Mouse (Mus musculus) thymus, adult 2 months (tissue): ENCODE results near the gene Galnt7. TPM values are rescaled to one million over a fixed set of nuclear protein-coding genes. Genes with fewer than 3 reads are reported as not detected.
A peak's percentile ranks its signal among the peaks of the same experiment; 100 is the strongest.

Experiments
- DNase-seq: peaks from one replicate; pipeline ENCODE4 v3.0.0; 2021
- H3K27ac ChIP-seq: fragments of 200-500 bp; 2 replicates; pipeline ENCODE4 v1.5.1; 2012; ENCODE audit warnings: low read length, control low read depth; ENCODE audit not compliant: control insufficient read depth, insufficient read depth
- H3K27me3 ChIP-seq: fragments of 200-500 bp; 2 replicates; pipeline ENCODE4 v1.6.1; 2012; ENCODE audit warnings: mild to moderate bottlenecking, low read length, moderate library complexity, mixed read lengths; ENCODE audit not compliant: control insufficient read depth, insufficient read depth
- H3K36me3 ChIP-seq: fragments of 200-500 bp; 2 replicates; pipeline ENCODE4 v1.6.1; 2012; ENCODE audit warnings: mild to moderate bottlenecking, low read length, moderate library complexity; ENCODE audit not compliant: control insufficient read depth, insufficient read depth
- H3K4me1 ChIP-seq: fragments of 200-500 bp; replicated peaks from 2 replicates; pipeline ENCODE4 v1.6.1; 2012; ENCODE audit warnings: low read length; ENCODE audit not compliant: control insufficient read depth, insufficient read depth
- H3K4me3 ChIP-seq: fragments of 200-500 bp; 2 replicates; pipeline ENCODE4 v1.5.1; 2012; ENCODE audit warnings: mild to moderate bottlenecking, low read length, control low read depth, moderate library complexity; ENCODE audit not compliant: control insufficient read depth, insufficient read depth
- CTCF ChIP-seq: fragments of 200-500 bp; IDR thresholded peaks from 2 replicates; pipeline ENCODE4 v1.5.1; 2012; ENCODE audit warnings: mild to moderate bottlenecking, control low read depth, low read length, moderate library complexity, borderline replicate concordance; ENCODE audit not compliant: control insufficient read depth, poor library complexity, insufficient read depth; ENCODE audit errors: extremely low read depth
- POLR2A ChIP-seq: fragments of 200-500 bp; IDR thresholded peaks from 2 replicates; pipeline ENCODE4 v1.6.1; 2012; ENCODE audit warnings: mild to moderate bottlenecking, low read length, control low read depth, moderate library complexity; ENCODE audit not compliant: control insufficient read depth, poor library complexity, insufficient read depth; ENCODE audit errors: extremely low read depth
- WGBS: fragments of 180-500 bp; shearing (Covaris S2); methylation state at CpG from one replicate; pipeline ENCODE4 v1.1.7; 2018; 5-methylcytosine and 5-hydroxymethylcytosine counted together
- polyA plus RNA-seq: library from polyadenylated mRNA; depleted of rRNA; stranded (reverse); fragments of >200 nt; gene quantifications from 2 replicates; pipeline ENCODE4 v1.2.3, GENCODE M21; 2012; rRNA removed

The Galnt7 gene
- polyA plus RNA-seq, 1 experiment, result 9.1 TPM

- Histone ChIP-seq H3K27ac (peak within 1 kb of the TSS; percentile 81), H3K36me3 (no peaks in the 10 kb centered on the region), H3K4me3 (peak within 1 kb of the TSS; percentile 90), H3K27me3 (no peaks in the 10 kb centered on the region), H3K4me1 (0 out of 2 replicates have a peak, but pooled peaks cover 2% of the 10 kb centered on the region)
- under 1% methylated on average over 66 of the region's 66 CpGs for WGBS
- TF ChIP-seq CTCF (no peak), POLR2A (peak; percentile 78)
- DNase-seq, result peak; percentile 99
Observed at GRCm38 (mm10) chr8:57487441-57488155, 165.2 kb downstream of the Galnt7 start, which contains the start of gene Sap30. Gene Sap30 (minus strand): TSS chr8:57487860.

GRCm38 (mm10) chr8:57486491-57487440, 166.1 kb downstream of the Galnt7 start:
- Histone ChIP-seq H3K4me1 (0 out of 2 replicates have a peak, but pooled peaks cover 2% of the 10 kb centered on the region), H3K36me3 (0 out of 2 replicates have a peak, but pooled peaks cover 3% of the 10 kb centered on the region), H3K27ac (peak overlapping the region; percentile 54), H3K4me3 (peak overlapping the region; percentile 90), H3K27me3 (no peaks in the 10 kb centered on the region)
- peak; percentile 54 for DNase-seq
- WGBS, result under 1% methylated on average over 54 of the region's 54 CpGs
- no peak for TF ChIP-seq POLR2A
- no peak for TF ChIP-seq CTCF

- H3K27ac ChIP-seq, result no peak overlapping the region
- TF ChIP-seq CTCF (no peak), POLR2A (no peak)
- 97% methylated on average over 4 of the region's 4 CpGs for WGBS
- H3K4me1 ChIP-seq, result peaks cover under 1% of the 10 kb centered on the region; the same call in 1 of the 2 replicates
- 0 out of 2 replicates have a peak, but pooled peaks cover 6% of the 10 kb centered on the region for H3K36me3 ChIP-seq
- no peak overlapping the region for H3K4me3 ChIP-seq
- H3K27me3 ChIP-seq, result no peaks in the 10 kb centered on the region
- no peak for DNase-seq
Observed at GRCm38 (mm10) chr8:57480606-57481005, 172.2 kb downstream of the Galnt7 start.

GRCm38 (mm10) chr8:57479700-57480099, 173.1 kb downstream of the Galnt7 start:
- Histone ChIP-seq H3K36me3 (0 out of 2 replicates have a peak, but pooled peaks cover 6% of the 10 kb centered on the region), H3K27me3 (no peaks in the 10 kb centered on the region), H3K27ac (no peak overlapping the region), H3K4me1 (no peaks in the 10 kb centered on the region; the same call in 1 of the 2 replicates), H3K4me3 (no peak overlapping the region)
- DNase-seq, result no peak
- WGBS, result 97% methylated on average over 8 of the region's 8 CpGs
- TF ChIP-seq POLR2A (no peak), CTCF (no peak)

- H3K36me3 ChIP-seq, result 0 out of 2 replicates have a peak, but pooled peaks cover 6% of the 10 kb centered on the region
- DNase-seq, result no peak
- H3K27me3 ChIP-seq, result no peaks in the 10 kb centered on the region
- TF ChIP-seq POLR2A, result no peak
- TF ChIP-seq CTCF, result no peak
- H3K4me1 ChIP-seq, result no peaks in the 10 kb centered on the region; the same call in 1 of the 2 replicates
- no peak overlapping the region for H3K27ac ChIP-seq
- no peak overlapping the region for H3K4me3 ChIP-seq
- 18% methylated on average over 3 of the region's 3 CpGs for WGBS
Observed at GRCm38 (mm10) chr8:57478406-57478805, 174.4 kb downstream of the Galnt7 start.

Other genes starting within 250 kb of the Galnt7 start
- 0.16 TPM in 1 of 2 replicates, not detected in the other for gene Scrg1, start 197.1 kb downstream of the Galnt7 start, polyA plus RNA-seq
- 19.4 and 27.6 TPM in 2 replicates for gene Sap30, start 165.2 kb downstream of the Galnt7 start, polyA plus RNA-seq
- 64.0 and 93.8 TPM in 2 replicates for gene Hmgb2, start 141.1 kb downstream of the Galnt7 start, polyA plus RNA-seq